Comparison of ENCODE assay signal across 15 mouse cellular contexts in the genomic region with DNA sequence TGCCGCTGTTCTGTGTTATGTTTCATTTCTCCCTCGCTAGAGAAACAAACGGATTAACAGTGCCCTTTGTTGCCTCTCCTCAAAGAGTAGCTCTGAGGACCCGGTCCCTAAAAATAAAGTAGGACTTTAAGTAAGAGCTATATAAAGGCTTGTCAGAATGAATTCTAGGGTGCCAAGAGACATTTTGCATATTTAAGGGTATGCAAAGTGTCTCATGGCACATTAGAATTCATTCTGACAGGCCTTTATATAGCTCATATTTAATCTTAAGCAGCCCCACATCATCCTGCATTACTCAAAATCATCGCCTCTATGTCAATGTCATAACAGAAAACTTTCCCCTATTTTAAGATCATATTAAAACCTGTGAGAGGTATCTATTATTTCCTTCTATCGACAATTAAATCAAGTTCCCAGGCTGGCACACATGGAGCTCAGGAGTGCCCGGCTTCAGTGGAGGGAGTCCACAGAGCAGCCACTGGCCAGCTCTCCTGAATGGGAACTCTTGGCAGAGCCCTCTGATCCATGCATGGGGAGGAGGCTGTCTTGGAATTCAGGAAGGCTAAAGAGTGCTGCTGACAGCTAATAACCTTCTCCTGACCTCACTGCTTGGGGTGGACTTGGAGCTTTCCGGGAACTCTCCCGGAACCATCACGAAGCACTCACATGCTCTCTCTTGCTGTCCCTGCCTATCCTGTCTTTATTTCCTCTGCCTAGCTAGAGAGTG. TPM values are rescaled to one million over a fixed set of nuclear protein-coding genes. Genes with fewer than 3 reads are reported as not detected.
A peak's percentile ranks its signal among the peaks of the same experiment; 100 is the strongest.
DNase-seq lines count a peak whose midpoint lies in the region; ATAC-seq lines count a peak whose summit lies in the region.
"Had no signal": no experiment of that assay in that cellular context is flagged by ENCODE, and none has a peak within 500 bp of the region (broad histone marks: within the 10 kb centered on the region; RNA-seq: fewer than 3 reads in every experiment).

No protein-coding gene starts in this region.

- peaks cover 3% of the 10 kb centered on the region for H3K4me1 ChIP-seq in forebrain, embryonic 16.5 days (replicated peaks; ENCODE audit: control insufficient read depth, insufficient read depth, low read length)
- no peaks in the 10 kb centered on the region for H3K4me1 ChIP-seq in forebrain, embryonic 11.5 days (replicated peaks; ENCODE audit: control insufficient read depth, insufficient read depth, low read length)
- no peaks in the 10 kb centered on the region; the same call in 1 of the 2 replicates for H3K4me1 ChIP-seq in limb, embryonic 11.5 days (ENCODE audit: control insufficient read depth, insufficient read depth, low read length)
- H3K4me1 ChIP-seq in limb, embryonic 10.5 days = peaks cover 4% of the 10 kb centered on the region

- no peaks in the 10 kb centered on the region for H3K36me3 ChIP-seq in forebrain, embryonic 16.5 days (ENCODE audit: control insufficient read depth, insufficient read depth)
- H3K36me3 ChIP-seq in forebrain, embryonic 11.5 days (ENCODE audit: control insufficient read depth, insufficient read depth, low read length) = no peaks in the 10 kb centered on the region
- H3K36me3 ChIP-seq in limb, embryonic 11.5 days (ENCODE audit: control insufficient read depth, insufficient read depth, low read length) = no peaks in the 10 kb centered on the region
- no peaks in the 10 kb centered on the region for H3K36me3 ChIP-seq in limb, embryonic 10.5 days

- WGBS in forebrain, embryonic 16.5 days = 40% methylated on average over 10 of the region's 10 CpGs
- 59% methylated on average over 10 of the region's 10 CpGs for WGBS in forebrain, embryonic 11.5 days
- 59% methylated on average over 10 of the region's 10 CpGs for WGBS in limb, embryonic 11.5 days
- WGBS in limb, embryonic 10.5 days = 63% methylated on average over 10 of the region's 10 CpGs

- H3K27me3 ChIP-seq in forebrain, embryonic 16.5 days (replicated peaks; ENCODE audit: control insufficient read depth, insufficient read depth, low read length) = no peaks in the 10 kb centered on the region
- no peaks in the 10 kb centered on the region for H3K27me3 ChIP-seq in forebrain, embryonic 11.5 days (ENCODE audit: control insufficient read depth, insufficient read depth, low read length)
- H3K27me3 ChIP-seq in limb, embryonic 11.5 days (ENCODE audit: control insufficient read depth, insufficient read depth, low read length) = no peaks in the 10 kb centered on the region
- no peaks in the 10 kb centered on the region for H3K27me3 ChIP-seq in limb, embryonic 10.5 days (ENCODE audit: low read depth, poor library complexity, severe bottlenecking)

- H3K9ac ChIP-seq in forebrain, embryonic 16.5 days (replicated peaks; ENCODE audit: low read depth, low read length) = no peak overlapping the region
- H3K9ac ChIP-seq in forebrain, embryonic 11.5 days (ENCODE audit: low read length) = no peak overlapping the region
- no peak overlapping the region for H3K9ac ChIP-seq in limb, embryonic 11.5 days (ENCODE audit: low read length)
- H3K9ac ChIP-seq: liver, postnatal 0 days had no signal

- DNase-seq in forebrain, embryonic 11.5 days (ENCODE audit: low spot score) = no peak
- DNase-seq in limb, embryonic 11.5 days (ENCODE audit: low spot score) = peak; percentile 30
- DNase-seq in limb, embryonic 10.5 days (ENCODE audit: low spot score) = no peak
- DNase-seq in embryo, embryonic 10.5 days (ENCODE audit: low spot score) = peak; percentile 11
- DNase-seq in kidney, postnatal 25 days = peak; percentile 41 to 74
- no peak for DNase-seq in urinary bladder, adult 18-20 months (ENCODE audit: low spot score in 2 of 2)
- no peak for DNase-seq in gastrocnemius, postnatal 4 days (ENCODE audit: low spot score in 2 of 2)
- DNase-seq: gastrocnemius, postnatal 36 days; liver, postnatal 0 days; thymus, adult 18-20 months had no signal

- no peak overlapping the region for H3K4me3 ChIP-seq in forebrain, embryonic 16.5 days (replicated peaks; ENCODE audit: low read length)
- H3K4me3 ChIP-seq in forebrain, embryonic 11.5 days (ENCODE audit: low read depth, low read length) = no peak overlapping the region
- H3K4me3 ChIP-seq in limb, embryonic 11.5 days (ENCODE audit: low read depth, low read length) = no peak overlapping the region
- no peak overlapping the region for H3K4me3 ChIP-seq in limb, embryonic 10.5 days
- H3K4me3 ChIP-seq: erythroblast, embryonic 14.5 days had no signal

- no peaks in the 10 kb centered on the region for H3K9me3 ChIP-seq in forebrain, embryonic 16.5 days (ENCODE audit: control insufficient read depth, low read length)
- H3K9me3 ChIP-seq in forebrain, embryonic 11.5 days (ENCODE audit: control insufficient read depth, low read length) = no peaks in the 10 kb centered on the region
- H3K9me3 ChIP-seq in limb, embryonic 11.5 days (ENCODE audit: control insufficient read depth, low read length) = no peaks in the 10 kb centered on the region
- H3K9me3 ChIP-seq in limb, embryonic 10.5 days (replicated peaks) = no peaks in the 10 kb centered on the region

- peak overlapping the region; percentile 16; the same call in 1 of the 2 replicates for H3K4me2 ChIP-seq in forebrain, embryonic 16.5 days (ENCODE audit: low read length)
- no peak overlapping the region for H3K4me2 ChIP-seq in forebrain, embryonic 11.5 days (ENCODE audit: low read depth, low read length, severe bottlenecking)
- no peak overlapping the region for H3K4me2 ChIP-seq in limb, embryonic 11.5 days (ENCODE audit: low read depth, severe bottlenecking)

- H3K27ac ChIP-seq in forebrain, embryonic 16.5 days (ENCODE audit: low read length) = no peak overlapping the region
- no peak overlapping the region for H3K27ac ChIP-seq in forebrain, embryonic 11.5 days (ENCODE audit: low read depth, low read length)
- no peak overlapping the region for H3K27ac ChIP-seq in limb, embryonic 11.5 days (replicated peaks; ENCODE audit: low read depth, low read length)
- H3K27ac ChIP-seq in limb, embryonic 10.5 days = no peak overlapping the region

- ATAC-seq in forebrain, embryonic 16.5 days = peak; percentile 47; the same call in 1 of the 2 replicates
- ATAC-seq in forebrain, embryonic 11.5 days (replicated peaks; ENCODE audit: low FRiP score) = no peak
- no peak for ATAC-seq in limb, embryonic 11.5 days (ENCODE audit: insufficient number of reproducible peaks, low FRiP score, low TSS enrichment, low read depth)
- ATAC-seq: hindbrain, embryonic 16.5 days; liver, postnatal 0 days had no signal

RNA-seq across cellular contexts. Expression of a gene that starts 46.8 kb away (rescaled TPM):
- 0.05 and 0.32 TPM in 2 replicates for polyA plus RNA-seq in forebrain, embryonic 16.5 days (2015; fragmentation: Nextera tagmentation; extraction: Ambion mirVana)
- 0.12 and 0.15 TPM in 2 replicates for polyA plus RNA-seq in forebrain, embryonic 11.5 days (2014; fragmentation: Nextera tagmentation; extraction: Ambion mirVana)
- 0.15 TPM in 1 of 2 replicates, not detected in the other for polyA plus RNA-seq in limb, embryonic 11.5 days (2014; fragmentation: Nextera tagmentation; extraction: Ambion mirVana)
- 0.03 and 0.10 TPM in 2 replicates for polyA plus RNA-seq in limb, embryonic 10.5 days (2016; fragmentation: Nextera tagmentation; extraction: Ambion mirVana)
- total RNA-seq in gastrocnemius, postnatal 4 days (2021) = under 1 TPM; 0.02 to 0.18 TPM
- total RNA-seq: common myeloid progenitor, adult 5-6 weeks; gastrocnemius, postnatal 36 days had no signal
- polyA plus RNA-seq: C2C12; erythroblast, embryonic 14.5 days; liver, postnatal 0 days had no signal

Comparison
In these comparisons a context has a peak if more than half of its experiments do, and no peak if none do; other contexts are left out.
1. DNase-seq: peak in limb, embryonic 11.5 days (single experiment), embryo, embryonic 10.5 days (single experiment) and kidney, postnatal 25 days (2 of 2); none in forebrain, embryonic 11.5 days (single experiment), limb, embryonic 10.5 days (single experiment), urinary bladder, adult 18-20 months (0 of 2) and gastrocnemius, postnatal 4 days (0 of 2).